Mouse (Mus musculus): ENCODE measurements around the gene Rap1gap2.

The Rap1gap2 gene

GRCm38 (mm10) chr11:74499058-74499457 is 111.7 kb downstream of the Rap1gap2 start:
- DNase-seq = no peak

- DNase-seq = no peak
Observed at GRCm38 (mm10) chr11:74496581-74496980, 114.1 kb downstream of the Rap1gap2 start.

- DNase-seq = no peak
Observed at GRCm38 (mm10) chr11:74493936-74494335, 116.8 kb downstream of the Rap1gap2 start.

- DNase-seq = no peak
Observed at GRCm38 (mm10) chr11:74493172-74493862, 117.4 kb downstream of the Rap1gap2 start.

- DNase-seq = no peak
Observed at GRCm38 (mm10) chr11:74491130-74491529, 119.6 kb downstream of the Rap1gap2 start.

- DNase-seq = peak; percentile 22 to 42
Observed at GRCm38 (mm10) chr11:74489239-74489638, 121.5 kb downstream of the Rap1gap2 start.

GRCm38 (mm10) chr11:74487952-74488351 is 122.8 kb downstream of the Rap1gap2 start:
- peak in 1 of 2 experiments; percentile 38 for DNase-seq

- no peak for DNase-seq
Observed at GRCm38 (mm10) chr11:74485435-74486217, 125.1 kb downstream of the Rap1gap2 start.

- DNase-seq = no peak
Observed at GRCm38 (mm10) chr11:74483871-74484270, 126.8 kb downstream of the Rap1gap2 start.

- DNase-seq = no peak
Observed at GRCm38 (mm10) chr11:74483153-74483817, 127.4 kb downstream of the Rap1gap2 start.

- DNase-seq = peak; percentile 26 to 43
Observed at GRCm38 (mm10) chr11:74481797-74482196, 128.9 kb downstream of the Rap1gap2 start.

- no peak for DNase-seq
Observed at GRCm38 (mm10) chr11:74479715-74480289, 130.9 kb downstream of the Rap1gap2 start.

- DNase-seq = no peak
Observed at GRCm38 (mm10) chr11:74478877-74479276, 131.8 kb downstream of the Rap1gap2 start.

- DNase-seq = no peak
Observed at GRCm38 (mm10) chr11:74472671-74473070, 138.0 kb downstream of the Rap1gap2 start.

- DNase-seq = no peak
Observed at GRCm38 (mm10) chr11:74468195-74468594, 142.5 kb downstream of the Rap1gap2 start.

- peak; percentile 52 to 69 for DNase-seq
Observed at GRCm38 (mm10) chr11:74465712-74466111, 145.0 kb downstream of the Rap1gap2 start.

- no peak for DNase-seq
Observed at GRCm38 (mm10) chr11:74464181-74464977, 146.3 kb downstream of the Rap1gap2 start.

GRCm38 (mm10) chr11:74462651-74463050 is 148.1 kb downstream of the Rap1gap2 start:
- no peak for DNase-seq

- DNase-seq = no peak
Observed at GRCm38 (mm10) chr11:74459651-74460050, 151.1 kb downstream of the Rap1gap2 start.

GRCm38 (mm10) chr11:74458400-74458799 is 152.3 kb downstream of the Rap1gap2 start:
- DNase-seq = no peak

- DNase-seq = no peak
Observed at GRCm38 (mm10) chr11:74457194-74457593, 153.5 kb downstream of the Rap1gap2 start.

GRCm38 (mm10) chr11:74448556-74448955 is 162.2 kb downstream of the Rap1gap2 start:
- no peak for DNase-seq
